In genomic region chr8:113259477-113259876, GRCm38 (mm10) we compare ENCODE assay signal across 32 mouse cellular contexts.
"Had no signal": no experiment of that assay in that cellular context is flagged by ENCODE, and none has a peak within 500 bp of the region (broad histone marks: within the 10 kb centered on the region; RNA-seq: fewer than 3 reads in every experiment).

No protein-coding gene starts in this region.

- H3K4me1 ChIP-seq: limb, embryonic 10.5 days; limb, embryonic 12.5 days; limb, embryonic 13.5 days; limb, embryonic 15.5 days; liver, embryonic 12.5 days; liver, embryonic 13.5 days; liver, embryonic 15.5 days; megakaryocyte, embryonic 14.5 days; midbrain, embryonic 10.5 days; midbrain, embryonic 12.5 days; midbrain, embryonic 13.5 days; midbrain, embryonic 15.5 days; neural tube, embryonic 12.5 days had no signal

- H3K9ac ChIP-seq: limb, embryonic 12.5 days; limb, embryonic 13.5 days; limb, embryonic 15.5 days; liver, embryonic 12.5 days; liver, embryonic 13.5 days; liver, embryonic 14.5 days; liver, embryonic 15.5 days; liver, postnatal 0 days; lung, embryonic 14.5 days; lung, embryonic 15.5 days; midbrain, embryonic 12.5 days; midbrain, embryonic 13.5 days; midbrain, embryonic 15.5 days; neural tube, embryonic 12.5 days had no signal

- H3K9me3 ChIP-seq: limb, embryonic 10.5 days; limb, embryonic 12.5 days; limb, embryonic 13.5 days; limb, embryonic 15.5 days; liver, embryonic 12.5 days; liver, embryonic 13.5 days; liver, embryonic 15.5 days; lung, embryonic 15.5 days; midbrain, embryonic 10.5 days; midbrain, embryonic 12.5 days; midbrain, embryonic 13.5 days; midbrain, embryonic 15.5 days; neural tube, embryonic 12.5 days had no signal

- DNase-seq: left cerebral cortex, postnatal 4 days; liver; liver, embryonic 13.5 days; liver, postnatal 0 days; lung, adult 18-20 months; lung, adult 2 months; lung, embryonic 14.5 days; lung, postnatal 10 days; lung, postnatal 14 days; lung, postnatal 36 days; lung, postnatal 4 days; midbrain, embryonic 14.5 days had no signal

- H3K36me3 ChIP-seq: limb, embryonic 10.5 days; limb, embryonic 12.5 days; limb, embryonic 13.5 days; limb, embryonic 15.5 days; liver, embryonic 12.5 days; liver, embryonic 13.5 days; liver, embryonic 15.5 days; lung, embryonic 15.5 days; midbrain, embryonic 10.5 days; midbrain, embryonic 12.5 days; midbrain, embryonic 13.5 days; midbrain, embryonic 15.5 days; neural tube, embryonic 12.5 days had no signal

- H3K4me3 ChIP-seq: limb, embryonic 10.5 days; limb, embryonic 12.5 days; limb, embryonic 13.5 days; limb, embryonic 15.5 days; liver, embryonic 12.5 days; liver, embryonic 13.5 days; liver, embryonic 15.5 days; lung, embryonic 15.5 days; megakaryocyte, embryonic 14.5 days; midbrain, embryonic 10.5 days; midbrain, embryonic 12.5 days; midbrain, embryonic 13.5 days; midbrain, embryonic 15.5 days; myocyte; neural tube, embryonic 12.5 days had no signal

- ATAC-seq: liver, embryonic 12.5 days; liver, postnatal 0 days; lung, postnatal 0 days; midbrain, embryonic 13.5 days; midbrain, embryonic 15.5 days; midbrain, embryonic 16.5 days had no signal

- H3K27ac ChIP-seq: limb, embryonic 10.5 days; limb, embryonic 12.5 days; limb, embryonic 13.5 days; limb, embryonic 15.5 days; liver, embryonic 12.5 days; liver, embryonic 13.5 days; liver, embryonic 14.5 days; liver, embryonic 15.5 days; lung, embryonic 15.5 days; macrophage; midbrain, embryonic 10.5 days; midbrain, embryonic 12.5 days; midbrain, embryonic 13.5 days; midbrain, embryonic 15.5 days; neural tube, embryonic 12.5 days had no signal

- H3K4me2 ChIP-seq: limb, embryonic 12.5 days; limb, embryonic 13.5 days; limb, embryonic 15.5 days; liver, embryonic 11.5 days; liver, embryonic 12.5 days; liver, embryonic 13.5 days; liver, embryonic 15.5 days; lung, embryonic 14.5 days; lung, embryonic 15.5 days; midbrain, embryonic 11.5 days; midbrain, embryonic 12.5 days; midbrain, embryonic 13.5 days; midbrain, embryonic 15.5 days; neural tube, embryonic 12.5 days had no signal

- H3K27me3 ChIP-seq: limb, embryonic 12.5 days; limb, embryonic 13.5 days; limb, embryonic 15.5 days; liver, embryonic 12.5 days; liver, embryonic 13.5 days; liver, embryonic 15.5 days; lung, embryonic 15.5 days; megakaryocyte, embryonic 14.5 days; midbrain, embryonic 12.5 days; midbrain, embryonic 13.5 days; midbrain, embryonic 15.5 days; neural tube, embryonic 12.5 days had no signal
